Comparison of ENCODE assay signal across 15 mouse cellular contexts in the genomic region with DNA sequence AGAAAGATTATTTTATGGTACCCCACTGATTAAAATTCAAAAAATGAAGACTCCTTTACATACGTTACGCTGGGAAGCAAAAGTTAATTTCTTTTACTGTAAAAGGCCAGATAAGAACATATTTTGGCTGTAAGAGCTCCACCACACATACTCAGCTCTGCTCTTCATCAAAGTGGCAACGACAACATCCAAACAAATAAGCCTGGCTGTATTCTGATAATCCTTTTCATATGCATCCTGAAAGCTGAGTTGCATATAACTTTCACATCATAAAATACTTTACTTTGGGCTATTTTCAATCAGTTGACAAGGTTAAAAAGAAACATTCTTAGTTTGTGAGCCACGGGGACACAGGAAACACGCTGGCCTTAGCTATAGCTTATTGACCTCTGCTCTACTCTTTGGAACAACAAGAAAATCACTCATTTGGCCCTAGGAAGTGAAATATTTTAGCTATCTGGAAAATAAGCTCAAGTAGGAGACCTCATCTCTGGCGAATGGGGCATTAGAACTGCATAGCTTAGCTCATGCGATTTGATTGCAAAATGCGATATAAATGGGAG.
"Had no signal": no experiment of that assay in that cellular context is flagged by ENCODE, and none has a peak within 500 bp of the region (broad histone marks: within the 10 kb centered on the region; RNA-seq: fewer than 3 reads in every experiment).

No protein-coding gene starts in this region.

- H3K27me3 ChIP-seq: neural tube, embryonic 15.5 days; stomach, embryonic 15.5 days had no signal

- DNase-seq: retina, postnatal 1 day; right cerebral cortex, adult 18-20 months; right cerebral cortex, postnatal 14 days; right cerebral cortex, postnatal 25 days; right cerebral cortex, postnatal 4 days; spleen, adult 18-20 months; thymus, adult 18-20 months; thymus, adult 2 months; thymus, postnatal 14 days; thymus, postnatal 25 days; thymus, postnatal 36 days; thymus, postnatal 4 days had no signal

- H3K36me3 ChIP-seq: neural tube, embryonic 15.5 days; stomach, embryonic 15.5 days had no signal

- H3K4me2 ChIP-seq: neural tube, embryonic 15.5 days; stomach, embryonic 15.5 days had no signal

- H3K27ac ChIP-seq: neural tube, embryonic 15.5 days; stomach, embryonic 15.5 days; stomach, postnatal 0 days had no signal

- H3K9ac ChIP-seq: neural tube, embryonic 15.5 days; stomach, embryonic 15.5 days had no signal

- H3K4me1 ChIP-seq: neural tube, embryonic 15.5 days; stomach, embryonic 15.5 days had no signal

- H3K9me3 ChIP-seq: neural tube, embryonic 15.5 days; stomach, embryonic 15.5 days had no signal

- H3K4me3 ChIP-seq: neural tube, embryonic 15.5 days; stomach, embryonic 15.5 days had no signal
